Mouse (Mus musculus): Measurements from ENCODE around the gene Stx11.

GRCm38 (mm10) chr10:12976552-12976951, 12.5 kb upstream of the Stx11 start:
- no peak for TF ChIP-seq ZMIZ1 (IDR thresholded peaks at IDR 0.05; ENCODE audit: low read depth, low read length)
- no peak for TF ChIP-seq MAX (IDR thresholded peaks at IDR 0.05; ENCODE audit: low read length)
- TF ChIP-seq TCF12 (IDR thresholded peaks at IDR 0.05; ENCODE audit: low read depth, low read length) = no peak

Measured in MEL (cell line).